Mouse (Mus musculus) E14TG2a.4 (cell line): ENCODE results near the gene Alk.

Experiments used
- CTCF ChIP-seq: conservative IDR thresholded peaks from 2 replicates; pipeline ENCODE4 v1.5.1; 2014; ENCODE audit warnings: low read length
- NANOG ChIP-seq: IDR thresholded peaks from 2 replicates; pipeline ENCODE4 v1.6.1; 2014; ENCODE audit warnings: borderline replicate concordance, low read length, mixed read lengths

DNA sequence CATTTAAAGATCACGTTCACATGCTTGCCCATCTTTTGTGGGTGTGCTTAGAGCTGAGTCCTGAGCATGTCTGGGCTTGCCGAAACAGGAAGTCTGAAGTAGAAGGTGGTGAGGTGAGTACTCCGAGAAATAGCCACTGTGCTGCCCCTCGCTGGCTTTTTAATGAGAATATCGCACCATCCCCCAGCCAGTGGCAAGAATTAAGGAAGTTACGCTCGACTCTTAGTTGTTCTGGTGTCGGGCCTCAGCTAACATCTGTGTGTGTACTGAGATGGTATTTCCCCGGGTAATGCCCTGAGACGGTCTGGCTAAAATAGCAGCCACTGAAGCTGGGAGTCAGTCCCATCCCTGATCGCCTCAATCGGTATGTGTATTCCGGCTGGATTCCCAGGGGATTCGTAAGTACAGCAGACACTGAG, 424.7 kb downstream of the Alk start:
- TF ChIP-seq CTCF = no peak
- TF ChIP-seq NANOG = no peak
